Mouse (Mus musculus) kidney, embryonic 14.5 days (tissue): Measurements from ENCODE around the gene Msl2. TPM values are rescaled to one million over a fixed set of nuclear protein-coding genes. Genes with fewer than 3 reads are reported as not detected.

Source experiments
- ATAC-seq: fragments of 200-750 bp; cut with Nextera tagmentation; 2 replicates; pipeline ENCODE4 v1.8.0; 2017; ENCODE audit warnings: moderate number of reproducible peaks, mild to moderate bottlenecking, moderate TSS enrichment, moderate library complexity; ENCODE audit not compliant: low FRiP score, low TSS enrichment
- H3K27ac ChIP-seq: fragments of 300-500 bp; sonication (generic); 2 replicates; pipeline ENCODE4 v1.5.1; 2014; ENCODE audit warnings: low read depth, mild to moderate bottlenecking, low read length, moderate library complexity, mixed read lengths
- H3K27me3 ChIP-seq: fragments of 300-500 bp; sonication (generic); 2 replicates; pipeline ENCODE4 v1.6.1; 2014; ENCODE audit warnings: mild to moderate bottlenecking, low read length; ENCODE audit not compliant: control insufficient read depth, insufficient read depth
- H3K36me3 ChIP-seq: fragments of 300-500 bp; sonication (generic); 2 replicates; pipeline ENCODE4 v1.6.1; 2014; ENCODE audit warnings: low read length, mixed read lengths; ENCODE audit not compliant: control insufficient read depth, insufficient read depth
- H3K4me1 ChIP-seq: fragments of 300-500 bp; sonication (generic); 2 replicates; pipeline ENCODE4 v1.6.1; 2014; ENCODE audit warnings: low read length, mixed read lengths; ENCODE audit not compliant: control insufficient read depth, insufficient read depth
- H3K4me2 ChIP-seq: fragments of 300-500 bp; sonication (generic); replicated peaks from 2 replicates; pipeline ENCODE4 v1.6.1; 2014; ENCODE audit warnings: low read depth, mild to moderate bottlenecking, low read length
- H3K4me3 ChIP-seq: fragments of 300-500 bp; sonication (generic); 2 replicates; pipeline ENCODE4 v1.5.1; 2014; ENCODE audit warnings: mild to moderate bottlenecking, low read length
- H3K9ac ChIP-seq: fragments of 300-500 bp; sonication (generic); 2 replicates; pipeline ENCODE4 v1.6.1; 2014; ENCODE audit warnings: low read depth, mild to moderate bottlenecking, low read length, moderate library complexity
- H3K9me3 ChIP-seq: fragments of 300-500 bp; sonication (generic); 2 replicates; pipeline ENCODE4 v1.6.1; 2016; ENCODE audit warnings: low read length; ENCODE audit not compliant: control insufficient read depth
- WGBS: fragments of 180-500 bp; shearing (Covaris S2); extraction: QIAGEN DNeasy Blood & Tissue Kit; methylation state at CpG from one replicate; pipeline ENCODE4 v1.1.7; 2014; 5-methylcytosine and 5-hydroxymethylcytosine counted together
- polyA plus RNA-seq: library from polyadenylated mRNA; unstranded; fragments of >200 nt; fragmentation: Nextera tagmentation; extraction: Ambion mirVana; gene quantifications from 2 replicates; pipeline ENCODE4 v1.2.1, GENCODE M21; 2014

Msl2 gene
- polyA plus RNA-seq, 1 experiment from 2014 or later: 9.7 TPM

- H3K36me3 ChIP-seq: no peaks in the 10 kb centered on the region
- WGBS: 97% methylated on average over 3 of the region's 3 CpGs
- 0 out of 2 replicates have a peak, but pooled peaks cover 3% of the 10 kb centered on the region for H3K9me3 ChIP-seq
- no peak overlapping the region for H3K27ac ChIP-seq
- ATAC-seq: no peak
- no peaks in the 10 kb centered on the region for H3K4me1 ChIP-seq
- H3K27me3 ChIP-seq: no peaks in the 10 kb centered on the region
- no peak overlapping the region for H3K9ac ChIP-seq
- H3K4me2 ChIP-seq: no peak overlapping the region
- no peak overlapping the region for H3K4me3 ChIP-seq
These were observed 4.1 kb upstream of the Msl2 start for GRCm38 (mm10) chr9:101069781-101070180.

GRCm38 (mm10) chr9:101072506-101072905 lies 1.4 kb upstream of the Msl2 start:
- peaks cover 2% of the 10 kb centered on the region; the same call in 1 of the 2 replicates for H3K4me1 ChIP-seq
- H3K9me3 ChIP-seq: 0 out of 2 replicates have a peak, but pooled peaks cover 3% of the 10 kb centered on the region
- peak overlapping the region; percentile 81; the same call in 1 of the 2 replicates for H3K9ac ChIP-seq
- no peak overlapping the region for H3K4me2 ChIP-seq
- ATAC-seq: no peak
- no peak overlapping the region for H3K27ac ChIP-seq
- no peaks in the 10 kb centered on the region for H3K27me3 ChIP-seq
- no peaks in the 10 kb centered on the region for H3K36me3 ChIP-seq
- 0 out of 2 replicates have a peak overlapping the region, but pooled peaks have one; percentile 97 for H3K4me3 ChIP-seq
- WGBS: 52% methylated on average over 5 of the region's 5 CpGs

- H3K27me3 ChIP-seq: no peaks in the 10 kb centered on the region
- H3K4me3 ChIP-seq: peak overlapping the region; percentile 97
- 1% methylated on average over 59 of the region's 65 CpGs for WGBS
- H3K4me1 ChIP-seq: peaks cover 7% of the 10 kb centered on the region
- peak overlapping the region; percentile 86 for H3K27ac ChIP-seq
- H3K9ac ChIP-seq: peak overlapping the region; percentile 81
- peak; percentile 95 for ATAC-seq
- 0 out of 2 replicates have a peak, but pooled peaks cover 3% of the 10 kb centered on the region for H3K9me3 ChIP-seq
- no peaks in the 10 kb centered on the region for H3K36me3 ChIP-seq
- peak overlapping the region; percentile 56 for H3K4me2 ChIP-seq
These were observed 587 bp upstream of the Msl2 start for GRCm38 (mm10) chr9:101073041-101073986.

GRCm38 (mm10) chr9:101074332-101075021 lies 576 bp downstream of the Msl2 start:
- WGBS: under 1% methylated on average over 57 of the region's 100 CpGs
- H3K4me2 ChIP-seq: peak overlapping the region; percentile 83
- H3K9me3 ChIP-seq: 0 out of 2 replicates have a peak, but pooled peaks cover 3% of the 10 kb centered on the region
- peaks cover 18% of the 10 kb centered on the region for H3K4me1 ChIP-seq
- peak overlapping the region; percentile 98 for H3K9ac ChIP-seq
- peaks cover 3% of the 10 kb centered on the region; the same call in 1 of the 2 replicates for H3K36me3 ChIP-seq
- peak overlapping the region; percentile 100 for H3K27ac ChIP-seq
- peak; percentile 80 for ATAC-seq
- no peaks in the 10 kb centered on the region for H3K27me3 ChIP-seq
- peak overlapping the region; percentile 97 for H3K4me3 ChIP-seq

- Histone ChIP-seq H3K4me1 (peaks cover 18% of the 10 kb centered on the region), H3K9me3 (no peaks in the 10 kb centered on the region), H3K36me3 (peaks cover 3% of the 10 kb centered on the region; the same call in 1 of the 2 replicates), H3K27ac (peak overlapping the region; percentile 100), H3K9ac (peak overlapping the region; percentile 98), H3K4me2 (peak overlapping the region; percentile 83), H3K4me3 (peak overlapping the region; percentile 97), H3K27me3 (no peaks in the 10 kb centered on the region)
- under 1% methylated on average over 25 of the region's 25 CpGs for WGBS
- no peak for ATAC-seq
These were observed 1.2 kb downstream of the Msl2 start for GRCm38 (mm10) chr9:101075091-101075581.

- under 1% methylated on average over 8 of the region's 8 CpGs for WGBS
- H3K36me3 ChIP-seq: peaks cover 3% of the 10 kb centered on the region; the same call in 1 of the 2 replicates
- peak overlapping the region; percentile 83 for H3K4me2 ChIP-seq
- peak overlapping the region; percentile 97 for H3K4me3 ChIP-seq
- no peaks in the 10 kb centered on the region for H3K9me3 ChIP-seq
- no peak overlapping the region for H3K27ac ChIP-seq
- H3K27me3 ChIP-seq: no peaks in the 10 kb centered on the region
- ATAC-seq: no peak
- peak overlapping the region; percentile 98 for H3K9ac ChIP-seq
- peaks cover 18% of the 10 kb centered on the region for H3K4me1 ChIP-seq
These were observed 1.8 kb downstream of the Msl2 start for GRCm38 (mm10) chr9:101075694-101076093.

GRCm38 (mm10) chr9:101076095-101076875 lies 2.4 kb downstream of the Msl2 start:
- peak overlapping the region; percentile 83 for H3K4me2 ChIP-seq
- H3K9me3 ChIP-seq: no peaks in the 10 kb centered on the region
- WGBS: 1% methylated on average over 18 of the region's 18 CpGs
- H3K9ac ChIP-seq: peak overlapping the region; percentile 98
- ATAC-seq: no peak
- H3K4me3 ChIP-seq: peak overlapping the region; percentile 97
- H3K27ac ChIP-seq: peak overlapping the region; percentile 1; the same call in 1 of the 2 replicates
- H3K27me3 ChIP-seq: no peaks in the 10 kb centered on the region
- peaks cover 23% of the 10 kb centered on the region for H3K4me1 ChIP-seq
- H3K36me3 ChIP-seq: peaks cover 3% of the 10 kb centered on the region; the same call in 1 of the 2 replicates

- peak overlapping the region; percentile 83 for H3K4me2 ChIP-seq
- H3K4me3 ChIP-seq: peak overlapping the region; percentile 97
- no peak overlapping the region for H3K27ac ChIP-seq
- H3K4me1 ChIP-seq: peaks cover 23% of the 10 kb centered on the region
- no peaks in the 10 kb centered on the region for H3K9me3 ChIP-seq
- peaks cover 3% of the 10 kb centered on the region; the same call in 1 of the 2 replicates for H3K36me3 ChIP-seq
- peak overlapping the region; percentile 98; the same call in 1 of the 2 replicates for H3K9ac ChIP-seq
- no peaks in the 10 kb centered on the region for H3K27me3 ChIP-seq
- no peak for ATAC-seq
These were observed 3.6 kb downstream of the Msl2 start for GRCm38 (mm10) chr9:101077486-101077885.
